Mouse (Mus musculus) lung, adult 2 months (tissue): Measurements from ENCODE around the gene Fanci.

ENCODE experiments used
- CTCF ChIP-seq: fragments of 200-500 bp; IDR thresholded peaks from 2 replicates; pipeline ENCODE4 v1.5.1; 2011; ENCODE audit warnings: mild to moderate bottlenecking, low read length, control low read depth; ENCODE audit not compliant: insufficient read depth
- POLR2A ChIP-seq: fragments of 200-500 bp; IDR thresholded peaks from 2 replicates; pipeline ENCODE4 v1.6.1; 2011; ENCODE audit warnings: low read depth, mild to moderate bottlenecking, control low read depth, low read length, borderline replicate concordance; ENCODE audit errors: extremely low read depth

- TF ChIP-seq CTCF (no peak), POLR2A (no peak)
Observed at GRCm38 (mm10) chr7:79360056-79360455, 31.7 kb upstream of the Fanci start.
